Mouse (Mus musculus): ENCODE measurements around the gene Hhat. TPM values are rescaled to one million over a fixed set of nuclear protein-coding genes. Genes with fewer than 3 reads are reported as not detected.

Gene Hhat
- polyA plus RNA-seq, 1 experiment from 2014 or later = 7.2 TPM

- no peak overlapping the region for H3K4me3 ChIP-seq (ENCODE audit: low read depth, low read length)
- 0 out of 2 replicates have a peak overlapping the region, but pooled peaks have one; percentile 15 for H3K27ac ChIP-seq (ENCODE audit: low read depth, low read length)
- H3K36me3 ChIP-seq (ENCODE audit: control insufficient read depth, insufficient read depth, low read length) = no peaks in the 10 kb centered on the region
- H3K27me3 ChIP-seq (ENCODE audit: control insufficient read depth, insufficient read depth, low read length) = no peaks in the 10 kb centered on the region
- H3K9ac ChIP-seq (ENCODE audit: low read depth, low read length) = 0 out of 2 replicates have a peak overlapping the region, but pooled peaks have one; percentile 34
- H3K4me1 ChIP-seq (ENCODE audit: control insufficient read depth, insufficient read depth, low read length) = peaks cover 21% of the 10 kb centered on the region
- WGBS (ENCODE audit: insufficient replicate concordance) = 26% methylated on average over 10 of the region's 10 CpGs
- ATAC-seq (replicated peaks; ENCODE audit: insufficient number of reproducible peaks, low FRiP score, low TSS enrichment) = no peak
- H3K4me2 ChIP-seq = no peak overlapping the region
- no peaks in the 10 kb centered on the region for H3K9me3 ChIP-seq (replicated peaks; ENCODE audit: control insufficient read depth, low read length)
Observed at GRCm38 (mm10) chr1:192799165-192799991, 28.4 kb upstream of the Hhat start.

- no peaks in the 10 kb centered on the region for H3K9me3 ChIP-seq (replicated peaks; ENCODE audit: control insufficient read depth, low read length)
- H3K9ac ChIP-seq (ENCODE audit: low read depth, low read length) = no peak overlapping the region
- WGBS (ENCODE audit: insufficient replicate concordance) = 65% methylated on average over 16 of the region's 16 CpGs
- no peaks in the 10 kb centered on the region for H3K27me3 ChIP-seq (ENCODE audit: control insufficient read depth, insufficient read depth, low read length)
- ATAC-seq (replicated peaks; ENCODE audit: insufficient number of reproducible peaks, low FRiP score, low TSS enrichment) = no peak
- no peak overlapping the region for H3K4me2 ChIP-seq
- 0 out of 2 replicates have a peak overlapping the region, but pooled peaks have one; percentile 15 for H3K27ac ChIP-seq (ENCODE audit: low read depth, low read length)
- no peak overlapping the region for H3K4me3 ChIP-seq (ENCODE audit: low read depth, low read length)
- peaks cover 21% of the 10 kb centered on the region for H3K4me1 ChIP-seq (ENCODE audit: control insufficient read depth, insufficient read depth, low read length)
- no peaks in the 10 kb centered on the region for H3K36me3 ChIP-seq (ENCODE audit: control insufficient read depth, insufficient read depth, low read length)
Observed at GRCm38 (mm10) chr1:192798212-192799164, 27.5 kb upstream of the Hhat start.

GRCm38 (mm10) chr1:192797011-192797274, 25.9 kb upstream of the Hhat start:
- Histone ChIP-seq H3K36me3 (ENCODE audit: control insufficient read depth, insufficient read depth, low read length) (no peaks in the 10 kb centered on the region), H3K9ac (ENCODE audit: low read depth, low read length) (0 out of 2 replicates have a peak overlapping the region, but pooled peaks have one; percentile 49), H3K4me2 (0 out of 2 replicates have a peak overlapping the region, but pooled peaks have one; percentile 10), H3K4me1 (ENCODE audit: control insufficient read depth, insufficient read depth, low read length) (peaks cover 26% of the 10 kb centered on the region), H3K4me3 (ENCODE audit: low read depth, low read length) (no peak overlapping the region), H3K27ac (ENCODE audit: low read depth, low read length) (peak overlapping the region; percentile 32; the same call in 1 of the 2 replicates), H3K9me3 (replicated peaks; ENCODE audit: control insufficient read depth, low read length) (no peaks in the 10 kb centered on the region), H3K27me3 (ENCODE audit: control insufficient read depth, insufficient read depth, low read length) (no peaks in the 10 kb centered on the region)
- WGBS (ENCODE audit: insufficient replicate concordance) = 26% methylated on average over 3 of the region's 3 CpGs
- ATAC-seq (replicated peaks; ENCODE audit: insufficient number of reproducible peaks, low FRiP score, low TSS enrichment) = no peak

- H3K36me3 ChIP-seq (ENCODE audit: control insufficient read depth, insufficient read depth, low read length) = no peaks in the 10 kb centered on the region
- H3K9me3 ChIP-seq (replicated peaks; ENCODE audit: control insufficient read depth, low read length) = no peaks in the 10 kb centered on the region
- H3K27ac ChIP-seq (ENCODE audit: low read depth, low read length) = peak overlapping the region; percentile 78
- no peaks in the 10 kb centered on the region for H3K27me3 ChIP-seq (ENCODE audit: control insufficient read depth, insufficient read depth, low read length)
- peak overlapping the region; percentile 49; the same call in 1 of the 2 replicates for H3K9ac ChIP-seq (ENCODE audit: low read depth, low read length)
- 2% methylated on average over 16 of the region's 21 CpGs for WGBS (ENCODE audit: insufficient replicate concordance)
- 0 out of 2 replicates have a peak overlapping the region, but pooled peaks have one; percentile 12 for H3K4me3 ChIP-seq (ENCODE audit: low read depth, low read length)
- H3K4me1 ChIP-seq (ENCODE audit: control insufficient read depth, insufficient read depth, low read length) = peaks cover 31% of the 10 kb centered on the region
- peak; percentile 51; the same call in 1 of the 2 replicates for ATAC-seq (replicated peaks; ENCODE audit: insufficient number of reproducible peaks, low FRiP score, low TSS enrichment)
- peak overlapping the region; percentile 49 for H3K4me2 ChIP-seq
Observed at GRCm38 (mm10) chr1:192796201-192797010, 25.4 kb upstream of the Hhat start.

- 51% methylated on average over 9 of the region's 9 CpGs for WGBS (ENCODE audit: insufficient replicate concordance)
- peak overlapping the region; percentile 78; the same call in 1 of the 2 replicates for H3K27ac ChIP-seq (ENCODE audit: low read depth, low read length)
- H3K4me1 ChIP-seq (ENCODE audit: control insufficient read depth, insufficient read depth, low read length) = peaks cover 33% of the 10 kb centered on the region
- H3K27me3 ChIP-seq (ENCODE audit: control insufficient read depth, insufficient read depth, low read length) = no peaks in the 10 kb centered on the region
- no peak overlapping the region for H3K9ac ChIP-seq (ENCODE audit: low read depth, low read length)
- H3K4me3 ChIP-seq (ENCODE audit: low read depth, low read length) = no peak overlapping the region
- 0 out of 2 replicates have a peak, but pooled peaks have one; percentile 27 for ATAC-seq (replicated peaks; ENCODE audit: insufficient number of reproducible peaks, low FRiP score, low TSS enrichment)
- no peak overlapping the region for H3K4me2 ChIP-seq
- no peaks in the 10 kb centered on the region for H3K9me3 ChIP-seq (replicated peaks; ENCODE audit: control insufficient read depth, low read length)
- no peaks in the 10 kb centered on the region for H3K36me3 ChIP-seq (ENCODE audit: control insufficient read depth, insufficient read depth, low read length)
Observed at GRCm38 (mm10) chr1:192794957-192795745, 24.1 kb upstream of the Hhat start.

- H3K27ac ChIP-seq (ENCODE audit: low read depth, low read length) = peak overlapping the region; percentile 51; the same call in 1 of the 2 replicates
- no peaks in the 10 kb centered on the region for H3K36me3 ChIP-seq (ENCODE audit: control insufficient read depth, insufficient read depth, low read length)
- ATAC-seq (replicated peaks; ENCODE audit: insufficient number of reproducible peaks, low FRiP score, low TSS enrichment) = no peak
- H3K9ac ChIP-seq (ENCODE audit: low read depth, low read length) = no peak overlapping the region
- no peaks in the 10 kb centered on the region for H3K27me3 ChIP-seq (ENCODE audit: control insufficient read depth, insufficient read depth, low read length)
- peaks cover 27% of the 10 kb centered on the region for H3K4me1 ChIP-seq (ENCODE audit: control insufficient read depth, insufficient read depth, low read length)
- no peak overlapping the region for H3K4me3 ChIP-seq (ENCODE audit: low read depth, low read length)
- no peaks in the 10 kb centered on the region for H3K9me3 ChIP-seq (replicated peaks; ENCODE audit: control insufficient read depth, low read length)
- 5% methylated on average over 7 of the region's 7 CpGs for WGBS (ENCODE audit: insufficient replicate concordance)
- H3K4me2 ChIP-seq = peak overlapping the region; percentile 12; the same call in 1 of the 2 replicates
Observed at GRCm38 (mm10) chr1:192791897-192792361, 20.9 kb upstream of the Hhat start.

- Histone ChIP-seq H3K36me3 (ENCODE audit: control insufficient read depth, insufficient read depth, low read length) (no peaks in the 10 kb centered on the region), H3K4me2 (no peak overlapping the region), H3K27ac (ENCODE audit: low read depth, low read length) (no peak overlapping the region), H3K4me3 (ENCODE audit: low read depth, low read length) (no peak overlapping the region), H3K4me1 (ENCODE audit: control insufficient read depth, insufficient read depth, low read length) (peaks cover 19% of the 10 kb centered on the region), H3K9ac (ENCODE audit: low read depth, low read length) (no peak overlapping the region), H3K9me3 (replicated peaks; ENCODE audit: control insufficient read depth, low read length) (no peaks in the 10 kb centered on the region), H3K27me3 (ENCODE audit: control insufficient read depth, insufficient read depth, low read length) (no peaks in the 10 kb centered on the region)
- no peak for ATAC-seq (replicated peaks; ENCODE audit: insufficient number of reproducible peaks, low FRiP score, low TSS enrichment)
- WGBS (ENCODE audit: insufficient replicate concordance) = 73% methylated on average over 4 of the region's 4 CpGs
Observed at GRCm38 (mm10) chr1:192790442-192790841, 19.4 kb upstream of the Hhat start.

Data from heart, embryonic 11.5 days (tissue).